Mouse (Mus musculus): ENCODE results near the gene Akap13. TPM values are rescaled to one million over a fixed set of nuclear protein-coding genes. Genes with fewer than 3 reads are reported as not detected.

The Akap13 gene
- polyA plus RNA-seq, 1 experiment from 2014 or later, result 44.6 TPM

DNA sequence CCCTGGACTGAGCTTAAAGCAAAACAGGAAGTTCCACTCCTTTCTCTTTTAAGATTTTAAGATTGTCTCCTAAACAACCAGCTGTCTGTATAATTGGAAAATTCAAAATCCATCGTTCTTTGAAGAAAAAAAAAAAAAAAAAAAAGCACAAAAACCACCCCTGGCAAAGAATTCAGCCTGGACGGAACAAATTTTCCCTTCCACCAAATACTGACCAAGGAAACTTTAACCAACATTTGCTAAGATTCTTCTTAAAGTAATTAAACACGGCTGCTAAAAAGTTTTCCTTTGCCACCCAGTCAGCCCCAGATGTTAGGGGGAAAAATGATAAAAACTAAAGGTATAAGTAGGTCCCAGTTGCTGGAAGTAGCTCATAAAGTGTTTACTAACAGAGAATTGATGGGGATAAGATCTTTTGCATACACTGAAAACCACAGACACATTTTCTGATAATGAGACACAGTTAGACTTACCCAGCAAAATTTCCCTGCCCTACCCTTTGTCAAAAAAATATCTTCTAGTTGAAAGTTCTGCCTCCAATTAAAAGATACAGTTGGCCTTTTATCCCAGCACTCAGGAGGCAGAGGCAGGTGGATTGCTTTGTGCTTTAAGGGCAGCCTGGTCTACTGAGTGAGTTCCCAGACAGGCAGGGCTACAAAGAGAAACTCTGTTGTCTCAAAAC, 338.5 kb downstream of the Akap13 start:
- Histone ChIP-seq H3K4me2 (no peak overlapping the region), H3K27me3 (ENCODE audit: insufficient read depth, low read length) (no peaks in the 10 kb centered on the region), H3K4me1 (ENCODE audit: insufficient read depth) (no peaks in the 10 kb centered on the region; the same call in 1 of the 2 replicates), H3K36me3 (ENCODE audit: insufficient read depth) (no peaks in the 10 kb centered on the region), H3K9me3 (ENCODE audit: low read depth, low read length) (no peaks in the 10 kb centered on the region), H3K27ac (ENCODE audit: low read depth) (no peak overlapping the region), H3K9ac (no peak overlapping the region), H3K4me3 (ENCODE audit: low read depth, low read length) (no peak overlapping the region)
- 34% methylated on average over 3 of the region's 3 CpGs for WGBS
- no peak for TF ChIP-seq CTCF (IDR thresholded peaks at IDR 0.05; ENCODE audit: low read depth)
- DNase-seq (no peak), ATAC-seq (ENCODE audit: insufficient read depth) (no peak)

- H3K4me2 ChIP-seq, result no peak overlapping the region
- H3K9me3 ChIP-seq (ENCODE audit: low read depth, low read length), result no peaks in the 10 kb centered on the region
- no peaks in the 10 kb centered on the region for H3K27me3 ChIP-seq (ENCODE audit: insufficient read depth, low read length)
- H3K27ac ChIP-seq (ENCODE audit: low read depth), result no peak overlapping the region
- 77% methylated on average over 8 of the region's 8 CpGs for WGBS
- no peak for TF ChIP-seq CTCF (IDR thresholded peaks at IDR 0.05; ENCODE audit: low read depth)
- no peak for ATAC-seq (ENCODE audit: insufficient read depth)
- no peak for DNase-seq
- no peaks in the 10 kb centered on the region for H3K36me3 ChIP-seq (ENCODE audit: insufficient read depth)
- H3K4me1 ChIP-seq (ENCODE audit: insufficient read depth), result no peaks in the 10 kb centered on the region; the same call in 1 of the 2 replicates
- no peak overlapping the region for H3K9ac ChIP-seq
- H3K4me3 ChIP-seq (ENCODE audit: low read depth, low read length), result no peak overlapping the region
Measured at GRCm38 (mm10) chr7:75795106-75795505, 339.8 kb downstream of the Akap13 start.

DNA sequence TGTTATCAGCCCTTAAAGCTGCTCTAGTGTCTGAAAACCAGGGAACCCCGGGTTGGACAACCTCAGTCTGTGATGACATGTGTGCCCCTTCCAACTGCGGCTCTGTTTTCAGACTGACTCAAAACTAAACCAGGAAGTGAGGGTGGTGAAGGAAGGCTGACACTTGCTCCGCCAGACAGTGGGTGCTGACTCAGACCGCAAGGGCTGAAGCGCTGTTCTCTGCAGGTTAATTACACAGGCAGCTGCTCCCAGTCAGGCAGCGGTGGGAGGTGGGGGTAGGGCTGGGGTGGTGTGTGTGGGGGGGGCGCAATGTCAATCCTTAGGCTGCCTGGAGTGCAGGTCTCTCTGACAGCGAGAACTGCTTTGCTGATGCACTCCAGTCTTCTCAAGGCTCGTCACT, 341.1 kb downstream of the Akap13 start:
- WGBS, result 13% methylated on average over 9 of the region's 9 CpGs
- Histone ChIP-seq H3K27me3 (ENCODE audit: insufficient read depth, low read length) (no peaks in the 10 kb centered on the region), H3K4me2 (no peak overlapping the region), H3K9me3 (ENCODE audit: low read depth, low read length) (no peaks in the 10 kb centered on the region), H3K4me1 (ENCODE audit: insufficient read depth) (no peaks in the 10 kb centered on the region), H3K4me3 (ENCODE audit: low read depth, low read length) (no peak overlapping the region), H3K36me3 (ENCODE audit: insufficient read depth) (no peaks in the 10 kb centered on the region), H3K9ac (no peak overlapping the region), H3K27ac (ENCODE audit: low read depth) (no peak overlapping the region)
- DNase-seq, result no peak
- ATAC-seq (ENCODE audit: insufficient read depth), result no peak; the same call in 1 of the 2 replicates
- no peak for TF ChIP-seq CTCF (IDR thresholded peaks at IDR 0.05; ENCODE audit: low read depth)

DNA sequence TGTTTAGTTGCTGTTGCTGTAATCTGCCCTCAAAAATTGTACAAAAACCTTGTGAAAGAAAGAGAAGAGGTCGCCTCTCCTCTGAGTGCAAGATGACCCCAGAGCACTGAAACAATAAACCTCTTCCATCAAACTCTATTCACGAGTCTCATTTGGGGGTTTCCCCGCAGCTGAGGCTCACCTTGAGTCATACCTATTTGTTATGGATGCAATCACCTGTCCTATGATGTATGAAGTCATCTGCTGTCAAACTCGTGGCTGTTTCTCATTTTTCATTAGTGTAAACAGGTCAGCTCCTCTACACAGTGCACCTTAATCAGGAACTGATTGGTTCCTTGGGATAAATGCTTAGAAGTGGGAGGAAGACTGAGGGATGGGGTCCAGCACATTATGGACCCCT, 345.2 kb downstream of the Akap13 start:
- DNase-seq, result no peak
- no peak overlapping the region for H3K27ac ChIP-seq (ENCODE audit: low read depth)
- 33% methylated on average over 4 of the region's 4 CpGs for WGBS
- TF ChIP-seq CTCF (IDR thresholded peaks at IDR 0.05; ENCODE audit: low read depth), result no peak
- no peak overlapping the region for H3K4me3 ChIP-seq (ENCODE audit: low read depth, low read length)
- H3K9ac ChIP-seq, result no peak overlapping the region
- H3K9me3 ChIP-seq (ENCODE audit: low read depth, low read length), result no peaks in the 10 kb centered on the region
- no peak overlapping the region for H3K4me2 ChIP-seq
- no peaks in the 10 kb centered on the region for H3K4me1 ChIP-seq (ENCODE audit: insufficient read depth)
- no peak for ATAC-seq (ENCODE audit: insufficient read depth)
- H3K36me3 ChIP-seq (ENCODE audit: insufficient read depth), result no peaks in the 10 kb centered on the region
- no peaks in the 10 kb centered on the region for H3K27me3 ChIP-seq (ENCODE audit: insufficient read depth, low read length)

DNA sequence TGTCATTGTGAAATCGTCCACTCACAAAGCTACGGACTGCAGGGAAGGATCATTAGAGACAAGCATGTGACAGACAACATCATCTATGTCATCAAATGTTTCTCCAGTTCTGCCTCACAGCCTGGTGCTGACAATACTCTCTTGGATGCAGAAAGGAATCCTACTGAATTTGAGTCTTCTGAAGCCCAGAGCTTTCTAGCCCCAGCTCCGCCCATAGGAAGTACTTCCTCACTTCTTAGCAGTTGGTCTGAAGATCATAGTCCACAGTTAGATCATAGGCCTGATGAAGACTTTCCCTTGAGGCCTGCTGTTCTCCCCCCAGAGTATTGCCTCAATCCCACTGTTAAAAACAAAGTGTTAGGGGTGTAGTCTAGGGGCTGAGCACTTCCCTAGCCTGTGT, 345.7 kb downstream of the Akap13 start:
- no peak for TF ChIP-seq CTCF (IDR thresholded peaks at IDR 0.05; ENCODE audit: low read depth)
- ATAC-seq (ENCODE audit: insufficient read depth), result no peak
- Histone ChIP-seq H3K9ac (no peak overlapping the region), H3K4me3 (ENCODE audit: low read depth, low read length) (no peak overlapping the region), H3K4me2 (no peak overlapping the region), H3K36me3 (ENCODE audit: insufficient read depth) (no peaks in the 10 kb centered on the region), H3K9me3 (ENCODE audit: low read depth, low read length) (no peaks in the 10 kb centered on the region), H3K27me3 (ENCODE audit: insufficient read depth, low read length) (no peaks in the 10 kb centered on the region), H3K27ac (ENCODE audit: low read depth) (no peak overlapping the region), H3K4me1 (ENCODE audit: insufficient read depth) (no peaks in the 10 kb centered on the region)
- DNase-seq, result no peak
- 90% methylated on average over 3 of the region's 3 CpGs for WGBS

- no peak for TF ChIP-seq CTCF (IDR thresholded peaks at IDR 0.05; ENCODE audit: low read depth)
- H3K4me2 ChIP-seq, result no peak overlapping the region
- H3K27me3 ChIP-seq (ENCODE audit: insufficient read depth, low read length), result no peaks in the 10 kb centered on the region
- no peak for DNase-seq
- no peak overlapping the region for H3K9ac ChIP-seq
- no peak for ATAC-seq (ENCODE audit: insufficient read depth)
- H3K4me3 ChIP-seq (ENCODE audit: low read depth, low read length), result no peak overlapping the region
- H3K4me1 ChIP-seq (ENCODE audit: insufficient read depth), result peaks cover 4% of the 10 kb centered on the region; the same call in 1 of the 2 replicates
- H3K9me3 ChIP-seq (ENCODE audit: low read depth, low read length), result no peaks in the 10 kb centered on the region
- 89% methylated on average over 5 of the region's 5 CpGs for WGBS
- H3K27ac ChIP-seq (ENCODE audit: low read depth), result no peak overlapping the region
- no peaks in the 10 kb centered on the region for H3K36me3 ChIP-seq (ENCODE audit: insufficient read depth)
Measured at GRCm38 (mm10) chr7:75801621-75802358, 346.5 kb downstream of the Akap13 start.

DNA sequence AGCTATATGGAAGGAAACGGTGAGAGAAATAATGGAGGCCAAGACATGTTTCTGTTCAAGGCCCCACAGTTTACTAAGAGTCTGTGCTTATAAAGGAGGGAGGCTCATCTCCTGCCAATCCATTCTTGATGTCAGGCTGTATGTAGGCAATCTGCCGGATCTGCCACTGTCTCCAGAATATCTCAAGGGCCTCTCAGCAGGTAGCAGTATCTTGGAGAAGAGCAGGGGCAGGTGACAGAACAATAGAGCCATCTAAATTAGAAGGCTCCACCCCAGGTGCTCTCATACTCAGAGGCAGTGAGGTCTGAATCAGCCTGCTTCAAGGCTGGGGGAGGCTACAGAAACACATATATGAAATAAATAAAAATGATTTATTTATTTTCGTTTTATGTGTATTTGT, 347.6 kb downstream of the Akap13 start:
- 74% methylated on average over 3 of the region's 3 CpGs for WGBS
- ATAC-seq (ENCODE audit: insufficient read depth) (no peak), DNase-seq (no peak)
- H3K4me1 ChIP-seq (ENCODE audit: insufficient read depth), result peaks cover 4% of the 10 kb centered on the region; the same call in 1 of the 2 replicates
- no peak overlapping the region for H3K4me2 ChIP-seq
- no peak overlapping the region for H3K27ac ChIP-seq (ENCODE audit: low read depth)
- no peaks in the 10 kb centered on the region for H3K9me3 ChIP-seq (ENCODE audit: low read depth, low read length)
- no peak overlapping the region for H3K9ac ChIP-seq
- no peaks in the 10 kb centered on the region for H3K27me3 ChIP-seq (ENCODE audit: insufficient read depth, low read length)
- TF ChIP-seq CTCF (IDR thresholded peaks at IDR 0.05; ENCODE audit: low read depth), result no peak
- no peaks in the 10 kb centered on the region for H3K36me3 ChIP-seq (ENCODE audit: insufficient read depth)
- no peak overlapping the region for H3K4me3 ChIP-seq (ENCODE audit: low read depth, low read length)

Small RNA genes lying within 50 kb of the gene (microRNA-seq; reads per million reads assigned to microRNA genes)
- not detected for gene Gm23251 (ENCODE audit: borderline number of aligned reads)

Other genes starting within 250 kb of the Akap13 start
- 0.37 and 0.95 TPM in 2 replicates for gene Sv2b, start 146.3 kb upstream of the Akap13 start, polyA plus RNA-seq (2014; fragmentation: Nextera tagmentation; extraction: Ambion mirVana)

Data from lung, embryonic 14.5 days (tissue).